Mouse (Mus musculus) spleen, adult 18-20 months (tissue): Measurements from ENCODE around the gene Ablim1.
A peak's percentile ranks its signal among the peaks of the same experiment; 100 is the strongest.

Experiments used
- DNase-seq, 2 experiments: peaks; one replicate each; pipeline ENCODE4 v3.0.0; 2022; ENCODE audit warnings: mixed read lengths in 2 of 2

The Ablim1 gene

GRCm38 (mm10) chr19:57118785-57119565 lies 195.7 kb downstream of the Ablim1 start:
- DNase-seq = peak; percentile 78 to 89

GRCm38 (mm10) chr19:57117751-57118150 lies 197.0 kb downstream of the Ablim1 start:
- no peak for DNase-seq

- no peak for DNase-seq
Observed at GRCm38 (mm10) chr19:57116871-57117501, 197.7 kb downstream of the Ablim1 start.

- DNase-seq = no peak
Observed at GRCm38 (mm10) chr19:57115670-57116069, 199.0 kb downstream of the Ablim1 start.

DNA sequence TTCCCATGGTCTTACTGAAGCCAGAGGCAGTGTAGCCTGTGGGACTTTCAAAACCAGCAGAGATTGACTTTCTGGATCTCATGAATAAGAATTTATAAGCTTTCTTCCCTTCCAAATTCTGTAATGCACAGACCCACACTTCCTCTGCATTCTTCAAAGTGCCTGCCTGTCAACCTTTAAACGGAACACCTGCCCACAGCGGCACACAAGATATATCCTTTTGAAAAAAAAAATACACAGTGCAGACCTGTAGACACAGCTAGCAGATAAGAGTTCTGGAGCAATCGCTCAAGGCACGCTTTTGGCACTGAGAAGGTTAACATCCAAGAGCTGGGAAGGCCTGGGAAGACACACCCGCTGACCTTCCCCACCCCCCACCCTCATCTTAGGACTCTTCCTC lies 199.8 kb downstream of the Ablim1 start:
- no peak for DNase-seq

DNA sequence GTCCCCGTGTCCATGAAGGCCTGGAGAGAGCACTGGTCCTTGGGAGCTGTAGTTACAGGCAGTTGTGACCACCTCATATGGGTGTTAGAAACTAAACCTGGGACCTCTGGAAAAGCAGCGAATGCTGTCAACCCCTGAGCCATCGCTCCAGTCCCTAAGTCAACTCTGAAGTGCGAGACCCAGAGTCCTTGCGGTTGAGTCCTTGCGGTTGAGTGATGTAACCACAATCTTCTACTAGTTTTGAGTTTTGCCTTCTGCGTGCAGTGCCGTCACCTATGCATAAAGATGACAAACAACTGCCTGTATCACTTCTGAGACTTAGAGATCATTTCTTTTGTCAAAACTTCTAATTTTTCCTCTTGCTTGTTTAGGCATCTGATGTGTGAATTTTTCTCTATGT lies 200.7 kb downstream of the Ablim1 start:
- DNase-seq = no peak

GRCm38 (mm10) chr19:57112816-57113406 lies 201.8 kb downstream of the Ablim1 start:
- DNase-seq = no peak

DNA sequence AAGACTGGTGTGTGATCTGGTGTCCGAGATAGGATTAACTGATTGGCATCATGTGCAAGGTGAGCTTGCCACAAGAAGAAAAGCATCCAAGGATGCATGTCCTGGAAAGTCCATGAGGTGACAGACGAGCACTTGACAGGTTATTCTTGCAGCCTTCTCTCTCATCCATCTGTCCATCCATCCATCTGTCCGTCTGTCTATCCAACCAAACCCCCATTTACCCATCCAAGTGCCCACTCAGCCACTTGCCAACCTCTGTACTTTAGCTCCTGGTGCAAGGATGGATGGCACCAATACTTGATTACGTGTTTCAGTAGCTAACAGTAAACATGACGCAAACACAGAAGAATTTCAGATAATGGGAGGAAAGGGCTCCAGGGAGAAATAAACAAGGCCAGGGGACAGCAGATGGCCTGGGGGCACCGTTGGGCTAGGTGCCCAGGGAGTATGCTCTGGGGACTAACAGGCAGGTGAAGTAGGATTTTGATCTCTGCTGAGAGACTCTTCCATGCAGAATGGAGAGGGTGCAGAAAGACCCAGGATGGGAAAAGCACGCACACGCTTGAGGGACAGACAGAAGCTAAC lies 202.4 kb downstream of the Ablim1 start:
- no peak for DNase-seq

DNA sequence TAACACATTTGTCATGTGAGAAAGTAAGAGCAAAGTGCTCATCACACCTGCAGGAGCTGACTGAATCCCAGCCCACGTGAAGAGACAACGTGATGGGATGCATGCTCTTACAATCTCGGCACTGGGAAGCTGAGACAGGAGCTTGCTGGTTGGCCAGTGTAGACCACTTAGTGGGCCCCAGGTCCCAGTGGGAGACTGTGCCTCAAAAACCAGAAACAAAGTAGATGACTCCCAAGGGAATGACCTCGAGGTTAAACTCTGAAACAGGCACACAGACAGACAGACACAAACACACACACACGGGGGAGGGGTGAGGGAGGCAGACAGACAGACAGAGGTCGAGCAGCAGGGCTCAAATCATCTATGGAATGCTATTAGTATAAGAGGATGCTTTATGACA lies 203.4 kb downstream of the Ablim1 start:
- no peak for DNase-seq

- no peak for DNase-seq
Observed at GRCm38 (mm10) chr19:57109620-57110019, 205.1 kb downstream of the Ablim1 start.

DNA sequence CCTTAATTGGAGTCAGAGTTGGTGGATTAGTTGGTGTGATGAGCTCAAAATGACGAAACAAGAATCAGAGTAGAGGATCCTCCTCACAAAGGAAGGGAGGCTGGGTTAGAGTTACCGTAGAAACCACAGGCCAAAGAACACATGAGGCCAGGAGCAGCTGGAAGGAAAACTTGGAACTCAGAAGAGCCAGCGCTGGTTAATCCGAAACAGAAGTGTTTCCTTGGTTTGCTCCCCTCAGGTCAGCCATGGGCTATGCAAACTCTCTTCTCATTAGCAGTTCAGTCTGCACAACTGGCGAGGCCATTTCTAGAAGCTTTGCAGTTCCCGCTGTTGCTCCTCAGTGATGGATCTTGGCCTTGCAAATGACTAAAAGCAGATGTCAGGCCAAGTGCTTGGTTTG lies 208.2 kb downstream of the Ablim1 start:
- no peak for DNase-seq

- no peak for DNase-seq
Observed at GRCm38 (mm10) chr19:57106031-57106430, 208.7 kb downstream of the Ablim1 start.

DNA sequence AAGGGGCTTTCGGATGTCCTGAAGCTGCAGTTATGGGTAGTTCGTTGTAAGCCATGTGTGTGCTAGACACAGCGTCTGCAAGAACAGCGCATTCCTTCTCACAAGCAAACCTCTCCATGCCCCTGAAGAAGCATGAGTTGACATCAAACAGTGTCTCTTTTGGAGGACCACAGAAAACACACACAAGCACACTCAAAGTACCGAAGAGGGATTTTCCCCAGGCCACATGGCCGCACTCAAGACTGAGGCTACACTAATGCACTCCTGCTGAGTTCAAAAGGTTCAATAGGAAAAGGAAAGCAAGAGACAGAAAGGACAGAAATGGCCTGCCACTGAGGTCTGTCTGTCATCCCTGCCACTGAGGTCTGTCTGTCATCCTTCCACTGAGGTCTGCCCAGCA lies 209.6 kb downstream of the Ablim1 start:
- no peak for DNase-seq

DNA sequence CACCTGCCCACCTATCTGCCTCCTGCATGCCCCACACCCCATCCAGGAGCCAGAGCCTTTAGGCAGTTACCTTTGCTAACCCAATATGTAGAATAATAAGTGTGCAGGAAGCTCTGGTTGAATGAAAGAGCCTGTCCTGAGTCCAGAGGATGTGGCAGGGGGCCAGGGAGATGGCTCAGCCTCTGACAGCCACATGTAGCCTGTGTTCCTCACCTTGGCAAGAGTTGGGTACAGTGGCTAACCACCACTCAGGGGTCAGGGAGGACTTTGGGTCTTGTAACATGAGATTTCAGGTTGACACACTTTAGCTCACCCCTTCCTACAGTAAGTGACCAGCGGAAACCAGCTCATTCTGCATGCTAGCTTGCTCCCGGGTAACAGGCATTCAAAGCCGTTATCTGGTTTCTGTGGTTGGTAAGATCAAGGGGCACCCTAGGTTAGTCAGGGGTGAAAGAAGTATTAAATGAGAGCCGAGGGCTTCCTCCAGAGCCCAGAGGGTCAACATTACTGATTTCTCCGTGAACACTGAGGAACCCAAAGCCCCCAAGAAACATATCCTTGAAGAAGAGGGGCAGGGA lies 210.5 kb downstream of the Ablim1 start:
- DNase-seq = no peak

- DNase-seq = no peak
Observed at GRCm38 (mm10) chr19:57103360-57103958, 211.3 kb downstream of the Ablim1 start.

DNA sequence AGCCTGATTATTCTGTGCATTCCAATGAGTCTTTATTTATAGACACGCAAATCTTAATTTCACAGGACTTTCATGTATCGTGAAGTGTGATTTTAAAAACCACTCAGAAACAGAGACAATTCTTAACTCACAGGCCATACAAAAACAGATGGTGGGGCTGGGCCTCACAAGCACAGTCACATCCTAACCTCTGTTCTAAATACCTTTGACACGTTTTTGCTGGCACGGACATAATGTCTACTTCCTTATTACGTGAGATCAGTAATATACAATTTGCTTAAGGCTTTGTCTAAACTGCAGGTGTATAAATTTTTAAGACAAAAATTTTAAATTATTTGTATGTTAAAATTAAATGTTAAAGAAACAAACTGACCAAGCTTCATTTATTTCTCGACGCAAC lies 212.7 kb downstream of the Ablim1 start:
- no peak for DNase-seq

- peak in 1 of 2 experiments; percentile 2 for DNase-seq
Observed at GRCm38 (mm10) chr19:57100753-57101446, 213.8 kb downstream of the Ablim1 start.

DNA sequence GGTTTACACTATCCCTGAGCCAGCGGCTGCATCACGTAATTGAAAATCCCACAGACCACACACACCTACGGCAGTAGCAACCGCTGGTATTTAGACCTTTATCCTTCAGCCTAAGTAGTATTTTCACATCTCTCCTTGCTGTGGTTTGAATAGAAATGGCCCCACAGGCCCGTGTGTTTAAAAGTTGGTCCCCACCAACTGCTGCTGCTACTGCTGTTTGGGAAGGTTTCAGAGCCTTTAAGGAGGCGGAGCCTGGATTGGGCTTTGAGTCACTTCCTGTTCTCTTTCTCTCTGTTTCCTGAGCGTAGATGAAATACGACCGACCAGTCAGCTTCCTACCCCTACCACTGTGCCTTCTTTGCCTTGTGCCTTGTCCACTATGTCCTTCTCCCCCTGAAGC lies 214.7 kb downstream of the Ablim1 start:
- DNase-seq = peak in 1 of 2 experiments; percentile 11

- DNase-seq = peak in 1 of 2 experiments; percentile 1
Observed at GRCm38 (mm10) chr19:57099094-57099357, 215.7 kb downstream of the Ablim1 start.

DNA sequence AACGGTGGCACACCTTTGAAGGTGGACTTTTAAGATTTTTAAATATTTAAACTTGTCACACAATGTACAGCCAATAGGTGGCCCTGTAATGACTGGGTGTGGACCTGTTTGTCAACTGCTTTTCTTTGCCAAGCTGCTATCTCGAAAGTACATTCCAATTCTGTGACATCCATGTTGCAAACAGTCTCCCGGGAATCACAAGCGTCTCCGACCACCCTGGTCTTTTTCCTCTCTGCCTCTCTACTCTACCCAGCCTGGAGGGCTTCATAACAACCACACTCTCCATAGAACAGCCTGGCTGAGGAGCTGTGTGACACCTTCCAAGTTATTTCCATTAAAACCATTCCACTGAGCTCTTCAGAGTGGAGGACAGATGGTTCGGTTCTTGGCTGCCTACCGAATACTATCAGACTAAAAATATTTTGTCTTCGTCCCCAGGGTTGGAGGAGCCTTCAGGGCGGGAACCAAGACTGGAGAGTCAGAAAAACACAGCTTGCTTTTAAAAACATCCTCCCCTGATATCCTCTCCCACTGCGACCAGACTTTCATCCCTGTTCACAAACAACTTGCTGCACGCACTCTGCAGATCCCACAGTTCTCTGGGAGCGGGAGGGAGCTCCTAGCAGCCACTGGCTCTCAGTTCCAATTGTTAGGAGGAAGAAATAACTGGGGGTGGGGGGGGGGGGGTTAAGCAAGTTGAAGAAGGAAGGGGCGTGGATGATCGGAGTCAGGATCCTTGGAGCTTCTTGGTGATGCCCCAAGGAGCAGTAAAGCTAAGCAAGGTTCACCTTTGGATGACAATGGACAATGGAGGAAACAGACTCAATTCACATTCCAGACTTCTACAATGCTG lies 216.3 kb downstream of the Ablim1 start:
- DNase-seq = peak in 1 of 2 experiments; percentile 7

DNA sequence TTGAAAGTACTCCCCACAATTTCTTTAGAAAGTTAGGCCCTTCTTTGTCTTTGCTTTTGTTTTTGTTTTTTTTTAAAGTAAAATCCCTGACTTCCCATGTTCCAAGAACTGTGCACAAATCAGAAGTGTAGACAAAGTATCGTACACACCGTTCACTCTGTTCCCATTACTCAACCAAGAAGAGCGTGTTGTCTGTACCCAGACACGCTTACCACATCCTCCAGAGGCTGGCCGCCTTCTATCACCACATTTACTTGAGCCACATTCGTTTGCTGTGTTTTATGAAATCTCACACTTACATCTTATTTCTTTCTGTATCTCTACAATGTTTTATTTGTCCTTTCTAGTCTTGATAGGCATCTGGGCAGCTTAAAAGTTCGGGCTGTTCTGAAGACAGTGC lies 219.4 kb downstream of the Ablim1 start:
- DNase-seq = no peak

- no peak for DNase-seq
Observed at GRCm38 (mm10) chr19:57093698-57094004, 221.1 kb downstream of the Ablim1 start.
